Mouse (Mus musculus) liver, postnatal 0 days (tissue): ENCODE measurements at regions not wholly inside any gene's neighbourhood (a gene's known extent, or its start where the extent isn't known, plus 50 kb on each side); places are given as distances from the start of the nearest gene placed in this dataset.
"Not testable (repeated sequence)": the region's sequence is repeated elsewhere in the genome, so short reads cannot be mapped to it uniquely, and the experiment has no call there.

Experiments
- ATAC-seq: fragments of 200-750 bp; cut with Nextera tagmentation; 2 replicates; pipeline ENCODE4 v1.8.0; 2017; ENCODE audit warnings: mild to moderate bottlenecking, moderate library complexity
- DNase-seq: peaks from one replicate; pipeline ENCODE4 v3.0.0-alpha.2; 2016
- H3K27ac ChIP-seq: fragments of 300-500 bp; sonication (generic); 2 replicates; pipeline ENCODE4 v1.5.1; 2014; ENCODE audit warnings: antibody characterized with exemption, moderate library complexity, mild to moderate bottlenecking, low read depth
- H3K27me3 ChIP-seq: fragments of 300-500 bp; sonication (generic); 2 replicates; pipeline ENCODE4 v1.6.1; 2014; ENCODE audit warnings: low read length, control low read depth, mixed read lengths; ENCODE audit not compliant: insufficient read depth
- H3K36me3 ChIP-seq: fragments of 300-500 bp; sonication (generic); replicated peaks from 2 replicates; pipeline ENCODE4 v1.6.1; 2014; ENCODE audit warnings: mild to moderate bottlenecking, control low read depth, low read length, moderate library complexity, mixed read lengths; ENCODE audit not compliant: insufficient read depth
- H3K4me1 ChIP-seq: fragments of 300-500 bp; sonication (generic); 2 replicates; pipeline ENCODE4 v1.6.1; 2014; ENCODE audit warnings: antibody characterized with exemption, mild to moderate bottlenecking, control low read depth; ENCODE audit not compliant: insufficient read depth
- H3K4me2 ChIP-seq: fragments of 300-500 bp; sonication (generic); 2 replicates; pipeline ENCODE4 v1.6.1; 2014; ENCODE audit warnings: low read depth, mild to moderate bottlenecking, low read length, moderate library complexity, mixed read lengths
- H3K4me3 ChIP-seq: fragments of 300-500 bp; sonication (generic); 2 replicates; pipeline ENCODE4 v1.5.1; 2014; ENCODE audit warnings: low read depth, low read length
- H3K9ac ChIP-seq: fragments of 300-500 bp; sonication (generic); replicated peaks from 2 replicates; pipeline ENCODE4 v1.6.1; 2014; ENCODE audit warnings: mild to moderate bottlenecking, moderate library complexity
- H3K9me3 ChIP-seq: fragments of 300-500 bp; sonication (generic); 2 replicates; pipeline ENCODE4 v1.6.1; 2016; ENCODE audit warnings: mild to moderate bottlenecking, control low read depth, low read length, mixed read lengths
- CTCF ChIP-seq: sonication (generic); IDR thresholded peaks from 2 replicates; pipeline ENCODE4 v1.5.1; 2016; ENCODE audit warnings: antibody characterized with exemption, low read depth
- WGBS: fragments of 180-500 bp; shearing (Covaris S2); extraction: QIAGEN DNeasy Blood & Tissue Kit; methylation state at CpG from one replicate; pipeline ENCODE4 v1.1.7; 2014; ENCODE audit not compliant: insufficient replicate concordance; 5-methylcytosine and 5-hydroxymethylcytosine counted together

- peak; percentile 14 for DNase-seq
- ATAC-seq, H3K4me3 ChIP-seq, H3K9me3 ChIP-seq, H3K36me3 ChIP-seq, H3K4me1 ChIP-seq, H3K9ac ChIP-seq, H3K27ac ChIP-seq, H3K27me3 ChIP-seq, H3K4me2 ChIP-seq: not testable (repeated sequence)
- 14% methylated on average over 8 of the region's 8 CpGs for WGBS
- peak; percentile 43 for TF ChIP-seq CTCF
These were observed 186.6 kb downstream of the BC048507 start for GRCm38 (mm10) chr13:68049731-68050130.

DNA sequence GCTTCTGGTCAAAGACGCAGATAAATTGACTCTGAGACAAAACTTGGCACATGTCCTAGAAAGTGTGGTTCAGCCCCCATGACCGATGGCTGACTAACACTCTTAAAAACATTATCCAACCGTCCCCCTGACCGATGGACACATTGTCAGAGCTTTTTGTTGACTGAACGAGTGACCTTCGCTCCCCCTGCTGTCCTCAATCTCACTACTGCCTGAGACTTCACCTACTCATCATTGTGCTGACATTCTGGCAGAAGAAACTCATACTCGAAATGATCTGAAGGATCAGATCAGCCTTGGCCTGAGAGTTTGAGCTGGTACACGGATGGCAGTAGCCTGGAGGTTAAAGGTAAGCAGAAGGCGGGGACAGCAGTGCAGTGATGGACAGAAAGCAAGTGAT is 230.2 kb downstream of the BC048507 start:
- H3K27me3 ChIP-seq, H3K4me3 ChIP-seq, H3K9me3 ChIP-seq, H3K4me1 ChIP-seq, DNase-seq, H3K4me2 ChIP-seq, H3K9ac ChIP-seq, H3K36me3 ChIP-seq, H3K27ac ChIP-seq, ATAC-seq: not testable (repeated sequence)
- 51% methylated on average over 7 of the region's 9 CpGs for WGBS

DNA sequence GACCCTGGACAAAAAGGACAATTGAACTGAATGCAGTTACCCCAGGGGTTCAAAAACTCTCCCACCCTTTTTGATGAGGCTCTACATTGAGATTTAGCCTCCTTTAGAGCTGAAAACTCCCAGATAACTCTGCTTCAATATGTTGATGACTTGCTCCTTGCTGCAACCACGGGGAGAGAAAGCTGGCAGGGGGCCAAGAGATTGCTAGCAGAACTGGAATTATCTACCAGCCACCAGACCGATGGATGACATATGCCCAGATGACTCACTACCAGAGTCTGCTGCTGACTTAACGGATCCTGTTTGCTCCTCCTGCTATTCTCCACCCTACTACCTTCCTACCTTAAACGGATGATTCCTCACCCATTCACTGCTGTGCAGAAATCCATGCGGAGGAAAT is 253.7 kb downstream of the BC048507 start:
- WGBS, result 70% methylated on average over 5 of the region's 5 CpGs
- not testable (repeated sequence) for H3K4me3 ChIP-seq, H3K27ac ChIP-seq, H3K4me2 ChIP-seq, H3K9me3 ChIP-seq, H3K9ac ChIP-seq, ATAC-seq, H3K36me3 ChIP-seq, DNase-seq, H3K4me1 ChIP-seq, H3K27me3 ChIP-seq
